Mouse (Mus musculus) limb, embryonic 14.5 days (tissue): ENCODE results near the gene Rnf17. TPM values are rescaled to one million over a fixed set of nuclear protein-coding genes. Genes with fewer than 3 reads are reported as not detected.

Experiments used
- ATAC-seq: fragments of 200-750 bp; cut with Nextera tagmentation; 2 replicates; pipeline ENCODE4 v1.8.0; 2017; ENCODE audit warnings: low read depth, moderate number of reproducible peaks, moderate TSS enrichment; ENCODE audit not compliant: low FRiP score
- DNase-seq: peaks from one replicate; pipeline ENCODE4 v3.0.0-alpha.2; 2015; ENCODE audit warnings: low spot score
- H3K27ac ChIP-seq: fragments of 300-500 bp; sonication (generic); replicated peaks from 2 replicates; pipeline ENCODE4 v1.5.1; 2014; ENCODE audit warnings: low read depth, mild to moderate bottlenecking, low read length, moderate library complexity, mixed read lengths
- H3K27me3 ChIP-seq: fragments of 300-500 bp; sonication (generic); 2 replicates; pipeline ENCODE4 v1.6.1; 2014; ENCODE audit warnings: low read length, mixed read lengths; ENCODE audit not compliant: control insufficient read depth, insufficient read depth
- H3K36me3 ChIP-seq: fragments of 300-500 bp; sonication (generic); 2 replicates; pipeline ENCODE4 v1.6.1; 2014; ENCODE audit warnings: mild to moderate bottlenecking, low read length, moderate library complexity, mixed read lengths; ENCODE audit not compliant: control insufficient read depth, insufficient read depth
- H3K4me1 ChIP-seq: fragments of 300-500 bp; sonication (generic); 2 replicates; pipeline ENCODE4 v1.6.1; 2014; ENCODE audit warnings: antibody characterized with exemption, low read length, mixed read lengths; ENCODE audit not compliant: control insufficient read depth, insufficient read depth
- H3K4me2 ChIP-seq: fragments of 300-500 bp; sonication (generic); replicated peaks from 2 replicates; pipeline ENCODE4 v1.6.1; 2014; ENCODE audit warnings: low read depth, mild to moderate bottlenecking, low read length, moderate library complexity; ENCODE audit not compliant: severe bottlenecking
- H3K4me3 ChIP-seq: fragments of 300-500 bp; sonication (generic); replicated peaks from 2 replicates; pipeline ENCODE4 v1.5.1; 2014; ENCODE audit warnings: low read length
- H3K9ac ChIP-seq: fragments of 300-500 bp; sonication (generic); 2 replicates; pipeline ENCODE4 v1.6.1; 2014; ENCODE audit warnings: mild to moderate bottlenecking, low read depth, low read length, moderate library complexity; ENCODE audit not compliant: severe bottlenecking
- H3K9me3 ChIP-seq: fragments of 300-500 bp; sonication (generic); 2 replicates; pipeline ENCODE4 v1.6.1; 2016; ENCODE audit warnings: low read length; ENCODE audit not compliant: control insufficient read depth
- POLR2A ChIP-seq: fragments of 200-500 bp; IDR thresholded peaks from 2 replicates; pipeline ENCODE4 v1.8.0; 2012; ENCODE audit warnings: inconsistent platforms, mild to moderate bottlenecking, moderate library complexity, borderline replicate concordance; ENCODE audit not compliant: insufficient read depth, insufficient read length; ENCODE audit errors: extremely low read depth
- WGBS: fragments of 180-500 bp; shearing (Covaris S2); extraction: QIAGEN DNeasy Blood & Tissue Kit; methylation state at CpG from one replicate; pipeline ENCODE4 v1.1.7; 2014; 5-methylcytosine and 5-hydroxymethylcytosine counted together
- polyA plus RNA-seq, 2 experiments: library from polyadenylated mRNA; depleted of rRNA in 1 of 2; stranded (reverse) in 1 of 2; unstranded in 1 of 2; fragments of >200 nt; fragmentation: Nextera tagmentation in 1 of 2; extraction: Ambion mirVana in 1 of 2; gene quantifications; 2 replicates each; pipeline versions ENCODE4 v1.2.1 to v1.2.3; 2012 to 2014

The Rnf17 gene
- polyA plus RNA-seq, 2 experiments: 0.72 to 1.2 TPM

GRCm38 (mm10) chr14:56359131-56359530 lies 43.2 kb upstream of the Rnf17 start:
- H3K9me3 ChIP-seq: no peaks in the 10 kb centered on the region
- no peak overlapping the region for H3K9ac ChIP-seq
- H3K4me2 ChIP-seq: no peak overlapping the region
- TF ChIP-seq POLR2A: no peak
- H3K27ac ChIP-seq: no peak overlapping the region
- ATAC-seq (no peak), DNase-seq (no peak)
- peaks cover 10% of the 10 kb centered on the region for H3K27me3 ChIP-seq
- H3K36me3 ChIP-seq: no peaks in the 10 kb centered on the region
- no peaks in the 10 kb centered on the region for H3K4me1 ChIP-seq
- WGBS: 79% methylated on average over 6 of the region's 6 CpGs
- H3K4me3 ChIP-seq: no peak overlapping the region

GRCm38 (mm10) chr14:56364711-56365237 lies 37.6 kb upstream of the Rnf17 start, which contains the start of gene Atp12a:
Gene Atp12a, plus strand, starts transcription at chr14:56365068.
- ATAC-seq (no peak), DNase-seq (no peak)
- peak within 1 kb of the TSS; percentile 93 for H3K4me2 ChIP-seq
- H3K4me3 ChIP-seq: peak within 1 kb of the TSS; percentile 44
- no peaks in the 10 kb centered on the region for H3K36me3 ChIP-seq
- H3K9me3 ChIP-seq: no peaks in the 10 kb centered on the region
- H3K9ac ChIP-seq: peak within 1 kb of the TSS; percentile 48; the same call in 1 of the 2 replicates
- H3K27ac ChIP-seq: no peak within 1 kb of the TSS
- WGBS: 1% methylated on average over 48 of the region's 48 CpGs
- peaks cover 8% of the 10 kb centered on the region for H3K4me1 ChIP-seq
- H3K27me3 ChIP-seq: peaks cover 33% of the 10 kb centered on the region
- no peak for TF ChIP-seq POLR2A

- Histone ChIP-seq H3K9ac (no peak overlapping the region), H3K27ac (no peak overlapping the region), H3K4me1 (peaks cover 8% of the 10 kb centered on the region), H3K4me2 (peak overlapping the region; percentile 93), H3K27me3 (peaks cover 33% of the 10 kb centered on the region), H3K36me3 (no peaks in the 10 kb centered on the region), H3K4me3 (peak overlapping the region; percentile 44), H3K9me3 (no peaks in the 10 kb centered on the region)
- ATAC-seq (no peak), DNase-seq (no peak)
- WGBS: 33% methylated on average over 8 of the region's 8 CpGs
- no peak for TF ChIP-seq POLR2A
Measured at GRCm38 (mm10) chr14:56365292-56365691, 37.1 kb upstream of the Rnf17 start.

GRCm38 (mm10) chr14:56366712-56367111 lies 35.7 kb upstream of the Rnf17 start:
- H3K4me2 ChIP-seq: peak overlapping the region; percentile 24; the same call in 1 of the 2 replicates

GRCm38 (mm10) chr14:56368834-56369233 lies 33.5 kb upstream of the Rnf17 start:
- 58% methylated on average over 3 of the region's 3 CpGs for WGBS
- H3K27ac ChIP-seq: no peak overlapping the region
- H3K9ac ChIP-seq: no peak overlapping the region
- no peak for TF ChIP-seq POLR2A
- no peaks in the 10 kb centered on the region for H3K36me3 ChIP-seq
- no peaks in the 10 kb centered on the region for H3K9me3 ChIP-seq
- no peak overlapping the region for H3K4me2 ChIP-seq
- no peak overlapping the region for H3K4me3 ChIP-seq
- H3K27me3 ChIP-seq: peaks cover 25% of the 10 kb centered on the region
- DNase-seq (no peak), ATAC-seq (no peak)
- peaks cover 8% of the 10 kb centered on the region for H3K4me1 ChIP-seq

More at GRCm38 (mm10) chr14:56366712-56367111, 35.7 kb upstream of the Rnf17 start:
- H3K36me3 ChIP-seq: no peaks in the 10 kb centered on the region
- peaks cover 8% of the 10 kb centered on the region for H3K4me1 ChIP-seq
- no peak overlapping the region for H3K9ac ChIP-seq
- TF ChIP-seq POLR2A: no peak
- ATAC-seq: 0 out of 2 replicates have a peak, but pooled peaks have one; percentile 26
- peaks cover 33% of the 10 kb centered on the region for H3K27me3 ChIP-seq
- H3K4me3 ChIP-seq: no peak overlapping the region
- H3K27ac ChIP-seq: no peak overlapping the region
- 19% methylated on average over 15 of the region's 15 CpGs for WGBS
- DNase-seq: peak; percentile 35
- no peaks in the 10 kb centered on the region for H3K9me3 ChIP-seq

- Histone ChIP-seq H3K27ac (no peak overlapping the region), H3K9ac (no peak overlapping the region), H3K4me2 (no peak overlapping the region), H3K36me3 (no peaks in the 10 kb centered on the region), H3K27me3 (no peaks in the 10 kb centered on the region), H3K4me1 (no peaks in the 10 kb centered on the region), H3K4me3 (no peak overlapping the region), H3K9me3 (no peaks in the 10 kb centered on the region)
- TF ChIP-seq POLR2A: no peak
- peak; percentile 78; the same call in 1 of the 2 replicates for ATAC-seq
- 3% methylated on average over 6 of the region's 6 CpGs for WGBS
- DNase-seq: peak; percentile 91
Measured at GRCm38 (mm10) chr14:56375731-56376130, 26.6 kb upstream of the Rnf17 start.
